5 mouse cellular contexts compared by ENCODE assay signal in the genomic region with DNA sequence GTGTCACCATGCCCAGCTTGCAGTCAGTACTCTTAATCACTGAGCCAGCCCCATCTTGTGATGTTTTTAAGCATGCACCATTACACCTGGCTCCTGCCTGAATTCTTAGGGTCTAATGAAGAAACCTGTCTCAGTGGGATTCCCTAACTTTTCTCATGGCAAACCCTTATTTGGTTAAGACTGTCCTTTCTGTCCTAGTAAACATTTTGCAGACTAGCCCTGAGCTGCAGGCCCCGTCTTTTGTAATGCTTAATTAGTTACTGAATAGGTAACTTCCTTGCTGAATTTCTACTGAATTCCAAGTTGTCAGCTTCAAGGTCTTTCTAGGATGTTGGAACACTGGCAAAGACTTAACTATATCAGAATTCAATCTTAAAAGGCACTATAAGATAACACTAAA.
DNase-seq lines count a peak whose midpoint lies in the region.

No protein-coding gene starts in this region.

- DNase-seq in ES-CJ7 (ENCODE audit: low read depth, low spot score) (peak; percentile 28), R1 (ENCODE audit: low read depth, low spot score) (peak; percentile 76)
- DNase-seq in heart, adult 11 months = peak; percentile 41
- DNase-seq in kidney, adult 18-20 months = peak; percentile 25
- peak; percentile 74 for DNase-seq in kidney, adult 9 months

Comparison
In these comparisons a context has a peak if more than half of its experiments do, and no peak if none do; other contexts are left out.
1. Peak in every context shown above with its lines: DNase-seq.
2. DNase-seq: peak in every context shown above with its lines; median percentile 76 in R1; 74 in kidney, adult 9 months; 41 in heart, adult 11 months; 28 in ES-CJ7; 25 in kidney, adult 18-20 months.